Mouse (Mus musculus) midbrain, embryonic 16.5 days (tissue): ENCODE data around the gene Lrrtm4. TPM values are rescaled to one million over a fixed set of nuclear protein-coding genes. Genes with fewer than 3 reads are reported as not detected.

Source experiments
- ATAC-seq: fragments of 200-750 bp; cut with Nextera tagmentation; 2 replicates; pipeline ENCODE4 v1.8.0; 2017; ENCODE audit warnings: moderate TSS enrichment
- H3K27ac ChIP-seq: fragments of 300-500 bp; sonication (generic); 2 replicates; pipeline ENCODE4 v1.5.1; 2014; ENCODE audit warnings: mild to moderate bottlenecking, low read length, mixed read lengths
- H3K27me3 ChIP-seq: fragments of 300-500 bp; sonication (generic); 2 replicates; pipeline ENCODE4 v1.6.1; 2014; ENCODE audit warnings: low read depth, low read length, mixed read lengths; ENCODE audit not compliant: control insufficient read depth, insufficient read depth
- H3K36me3 ChIP-seq: fragments of 300-500 bp; sonication (generic); 2 replicates; pipeline ENCODE4 v1.6.1; 2014; ENCODE audit warnings: mild to moderate bottlenecking, low read length, moderate library complexity, mixed read lengths; ENCODE audit not compliant: control insufficient read depth, insufficient read depth
- H3K4me1 ChIP-seq: fragments of 300-500 bp; sonication (generic); 2 replicates; pipeline ENCODE4 v1.6.1; 2014; ENCODE audit warnings: mild to moderate bottlenecking, low read length, mixed read lengths; ENCODE audit not compliant: control insufficient read depth, insufficient read depth
- H3K4me2 ChIP-seq: fragments of 300-500 bp; sonication (generic); 2 replicates; pipeline ENCODE4 v1.6.1; 2014; ENCODE audit warnings: mild to moderate bottlenecking, low read length, mixed read lengths
- H3K4me3 ChIP-seq: fragments of 300-500 bp; sonication (generic); 2 replicates; pipeline ENCODE4 v1.5.1; 2014; ENCODE audit warnings: low read depth, mild to moderate bottlenecking, low read length, moderate library complexity, mixed read lengths
- H3K9ac ChIP-seq: fragments of 300-500 bp; sonication (generic); 2 replicates; pipeline ENCODE4 v1.6.1; 2014; ENCODE audit warnings: low read depth, low read length, mixed read lengths
- H3K9me3 ChIP-seq: fragments of 300-500 bp; sonication (generic); replicated peaks from 2 replicates; pipeline ENCODE4 v1.6.1; 2014; ENCODE audit warnings: mild to moderate bottlenecking, low read length, mixed read lengths; ENCODE audit not compliant: control insufficient read depth, poor library complexity, severe bottlenecking
- WGBS: fragments of 180-500 bp; shearing (Covaris S2); extraction: QIAGEN DNeasy Blood & Tissue Kit; methylation state at CpG from one replicate; pipeline ENCODE4 v1.1.7; 2014; 5-methylcytosine and 5-hydroxymethylcytosine counted together
- polyA plus RNA-seq: library from polyadenylated mRNA; unstranded; fragments of >200 nt; fragmentation: Nextera tagmentation; extraction: Ambion mirVana; gene quantifications from 2 replicates; pipeline ENCODE4 v1.2.1, GENCODE M21; 2015

Gene Lrrtm4
- polyA plus RNA-seq, 1 experiment from 2014 or later, result 21.9 TPM

DNA sequence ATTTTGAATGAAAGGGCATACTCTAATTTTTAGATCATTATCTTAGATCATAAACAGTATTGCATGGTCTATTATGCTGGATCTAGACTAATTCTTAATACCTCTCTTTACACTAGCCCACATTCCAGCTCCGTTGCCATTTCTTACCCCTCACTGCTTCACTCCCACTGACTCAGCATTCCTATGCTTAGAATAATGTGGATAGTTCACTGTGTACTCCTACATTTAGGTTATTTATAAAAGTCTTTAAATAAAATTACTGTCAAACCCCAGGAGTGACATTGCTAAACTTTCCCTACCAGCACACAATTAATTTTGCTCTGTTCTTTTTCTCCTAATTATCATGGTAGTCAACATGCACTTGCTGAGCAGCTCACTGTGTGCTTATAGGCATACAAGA lies 107.7 kb downstream of the Lrrtm4 start:
- Histone ChIP-seq H3K4me1 (no peaks in the 10 kb centered on the region), H3K27ac (no peak overlapping the region), H3K9ac (no peak overlapping the region), H3K4me3 (no peak overlapping the region), H3K36me3 (no peaks in the 10 kb centered on the region), H3K4me2 (no peak overlapping the region), H3K27me3 (no peaks in the 10 kb centered on the region), H3K9me3 (no peaks in the 10 kb centered on the region)
- no peak for ATAC-seq
- WGBS, result 83% methylated on average over 1 of the region's 1 CpGs

DNA sequence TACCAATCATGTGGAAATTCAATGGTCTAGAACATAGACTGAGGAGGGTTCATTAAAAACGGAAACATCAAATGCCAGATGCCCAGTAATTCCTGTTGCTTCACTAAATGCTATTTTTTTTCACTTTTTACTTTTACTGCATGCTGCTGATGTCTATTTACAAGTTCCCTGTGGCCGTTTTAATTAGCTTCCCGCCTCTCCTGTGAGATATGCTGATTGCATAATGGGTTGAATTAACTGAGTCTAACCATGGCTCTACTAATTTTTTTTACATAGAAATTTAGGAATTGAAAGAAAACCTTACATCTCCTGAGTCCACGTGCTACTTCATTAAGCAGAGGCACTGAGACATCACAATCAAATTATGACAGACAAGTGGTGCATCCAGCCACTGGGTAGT lies 143.9 kb downstream of the Lrrtm4 start:
- H3K9me3 ChIP-seq, result no peaks in the 10 kb centered on the region
- H3K27me3 ChIP-seq, result no peaks in the 10 kb centered on the region
- H3K36me3 ChIP-seq, result no peaks in the 10 kb centered on the region
- no peak overlapping the region for H3K4me3 ChIP-seq
- no peaks in the 10 kb centered on the region for H3K4me1 ChIP-seq
- H3K27ac ChIP-seq, result no peak overlapping the region
- H3K9ac ChIP-seq, result no peak overlapping the region
- no peak overlapping the region for H3K4me2 ChIP-seq
- 57% methylated on average over 4 of the region's 4 CpGs for WGBS
- no peak for ATAC-seq

DNA sequence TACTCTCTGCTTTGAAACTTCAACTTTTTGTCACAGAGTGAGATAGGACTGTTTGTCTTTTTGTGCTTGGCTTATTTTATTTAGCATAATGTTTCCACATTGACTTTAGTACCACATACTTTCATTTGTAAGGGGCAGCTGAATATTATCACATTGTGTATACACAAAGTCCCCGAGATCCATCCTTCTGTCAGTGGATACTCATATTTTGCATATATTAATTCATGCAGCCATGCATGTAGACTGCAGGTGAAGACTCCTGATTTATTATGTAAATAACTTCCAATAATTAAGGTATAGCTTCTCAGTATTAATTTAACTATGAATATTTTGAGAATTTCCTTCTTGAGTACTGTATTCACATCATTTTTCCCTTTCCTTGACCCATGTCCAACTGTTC lies 163.2 kb downstream of the Lrrtm4 start:
- no peaks in the 10 kb centered on the region for H3K9me3 ChIP-seq
- 82% methylated on average over 1 of the region's 1 CpGs for WGBS
- H3K36me3 ChIP-seq, result no peaks in the 10 kb centered on the region
- H3K4me3 ChIP-seq, result no peak overlapping the region
- H3K27ac ChIP-seq, result no peak overlapping the region
- no peak overlapping the region for H3K9ac ChIP-seq
- no peak for ATAC-seq
- H3K27me3 ChIP-seq, result no peaks in the 10 kb centered on the region
- H3K4me2 ChIP-seq, result no peak overlapping the region
- no peaks in the 10 kb centered on the region for H3K4me1 ChIP-seq

DNA sequence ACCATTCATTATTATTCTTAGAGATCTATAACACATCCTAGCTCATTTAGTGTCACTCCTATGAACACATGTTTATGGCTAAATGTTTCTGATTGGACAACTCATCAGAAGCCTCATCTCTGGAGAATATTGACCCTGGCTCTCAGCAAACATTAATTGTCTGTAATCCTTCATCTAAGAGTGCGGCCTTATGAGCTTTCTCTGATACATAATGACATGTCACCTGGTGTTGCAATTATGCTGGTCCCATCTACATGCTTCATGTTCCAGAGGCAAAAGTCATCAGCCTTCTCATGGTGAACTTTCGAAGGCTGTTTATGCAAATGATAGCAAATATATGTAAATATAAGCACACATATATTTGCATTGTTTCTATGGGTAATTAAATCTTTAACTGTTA lies 163.7 kb downstream of the Lrrtm4 start:
- 72% methylated on average over 2 of the region's 2 CpGs for WGBS
- ATAC-seq, result no peak

DNA sequence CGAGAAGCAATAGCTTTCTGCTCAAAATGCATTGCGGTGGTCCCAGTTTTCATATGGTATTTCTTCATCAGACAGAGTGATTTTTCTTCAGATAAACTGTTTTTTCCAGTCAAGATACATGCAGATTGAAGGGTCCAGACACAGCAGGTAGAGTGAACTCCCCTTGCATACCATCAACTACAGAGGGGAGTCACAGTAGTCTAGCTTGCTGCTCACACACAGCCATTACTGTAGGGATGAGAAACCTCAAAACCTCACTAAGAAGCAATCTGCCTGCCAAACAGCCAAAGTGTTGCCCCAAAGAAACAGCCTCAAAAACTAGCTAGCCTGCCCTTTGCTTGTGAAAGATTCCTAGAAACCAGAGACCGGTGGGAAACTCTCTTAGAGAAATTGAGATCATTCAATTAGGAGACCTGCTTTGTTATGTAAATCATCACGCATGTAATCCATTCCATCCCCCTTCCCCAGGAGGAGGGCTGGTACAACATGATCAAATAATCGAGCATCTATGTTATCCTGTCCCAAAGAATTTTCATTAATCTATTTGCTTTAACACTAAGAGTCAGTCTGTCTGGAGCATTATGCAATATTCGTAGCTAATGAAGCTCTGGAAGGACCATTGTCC lies 166.9 kb downstream of the Lrrtm4 start:
- ATAC-seq, result no peak
- no peak overlapping the region for H3K27ac ChIP-seq
- no peaks in the 10 kb centered on the region for H3K27me3 ChIP-seq
- WGBS, result 41% methylated on average over 6 of the region's 6 CpGs
- H3K9ac ChIP-seq, result no peak overlapping the region
- H3K36me3 ChIP-seq, result no peaks in the 10 kb centered on the region
- H3K4me2 ChIP-seq, result no peak overlapping the region
- H3K9me3 ChIP-seq, result no peaks in the 10 kb centered on the region
- H3K4me1 ChIP-seq, result no peaks in the 10 kb centered on the region
- no peak overlapping the region for H3K4me3 ChIP-seq

More for the DNA sequence above, 163.7 kb downstream of the Lrrtm4 start:
- no peaks in the 10 kb centered on the region for H3K4me1 ChIP-seq
- no peaks in the 10 kb centered on the region for H3K36me3 ChIP-seq
- no peaks in the 10 kb centered on the region for H3K27me3 ChIP-seq
- H3K4me2 ChIP-seq, result no peak overlapping the region
- H3K27ac ChIP-seq, result no peak overlapping the region
- no peak overlapping the region for H3K4me3 ChIP-seq
- H3K9me3 ChIP-seq, result no peaks in the 10 kb centered on the region
- H3K9ac ChIP-seq, result no peak overlapping the region

DNA sequence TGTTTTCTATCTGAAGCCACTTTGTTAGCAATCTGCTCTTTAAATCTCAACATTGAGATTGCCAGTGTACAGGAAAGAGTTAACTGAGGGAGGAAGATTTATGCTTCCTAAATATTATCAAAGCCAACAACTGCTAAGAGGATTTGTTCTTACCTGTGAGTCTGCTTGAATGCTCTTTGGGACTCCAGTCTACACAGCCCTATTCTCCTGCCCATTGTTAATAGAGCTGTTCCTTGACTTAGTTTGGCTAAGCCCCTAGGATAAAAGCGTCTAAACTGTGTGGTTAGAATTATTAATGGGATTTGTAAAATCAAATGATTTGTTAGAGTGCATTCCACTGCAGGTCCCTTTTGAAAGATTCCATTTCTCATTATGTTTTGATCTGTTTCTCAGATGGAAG lies 168.1 kb downstream of the Lrrtm4 start:
- Histone ChIP-seq H3K9ac (no peak overlapping the region), H3K27me3 (no peaks in the 10 kb centered on the region), H3K36me3 (no peaks in the 10 kb centered on the region), H3K9me3 (no peaks in the 10 kb centered on the region), H3K4me2 (no peak overlapping the region), H3K27ac (no peak overlapping the region), H3K4me3 (no peak overlapping the region), H3K4me1 (no peaks in the 10 kb centered on the region)
- no peak for ATAC-seq
- WGBS, result 17% methylated on average over 1 of the region's 1 CpGs

DNA sequence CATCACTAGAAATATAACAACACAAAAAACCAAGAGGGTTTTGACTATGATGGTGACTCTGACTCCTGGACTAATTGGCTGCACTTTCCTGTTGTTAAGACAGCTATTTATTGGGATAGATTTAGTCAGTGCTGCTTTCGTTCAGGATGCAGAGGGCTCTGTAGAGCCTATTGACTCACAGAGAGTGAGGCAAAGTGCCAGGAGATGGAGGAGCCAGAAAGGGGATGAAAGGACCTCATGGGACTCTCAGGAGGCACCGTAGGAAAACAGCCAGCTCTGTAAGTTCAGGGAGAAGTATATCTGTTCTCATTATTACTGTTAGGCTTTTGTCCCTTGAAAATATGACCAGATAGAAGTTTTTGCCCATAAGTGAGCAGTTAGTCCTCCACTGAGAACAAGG lies 190.8 kb downstream of the Lrrtm4 start:
- ATAC-seq, result no peak
- no peaks in the 10 kb centered on the region for H3K4me1 ChIP-seq
- H3K4me3 ChIP-seq, result no peak overlapping the region
- no peak overlapping the region for H3K4me2 ChIP-seq
- H3K9ac ChIP-seq, result no peak overlapping the region
- H3K27ac ChIP-seq, result no peak overlapping the region
- no peaks in the 10 kb centered on the region for H3K36me3 ChIP-seq
- no peaks in the 10 kb centered on the region for H3K9me3 ChIP-seq
- no peaks in the 10 kb centered on the region for H3K27me3 ChIP-seq
- 35% methylated on average over 2 of the region's 2 CpGs for WGBS

DNA sequence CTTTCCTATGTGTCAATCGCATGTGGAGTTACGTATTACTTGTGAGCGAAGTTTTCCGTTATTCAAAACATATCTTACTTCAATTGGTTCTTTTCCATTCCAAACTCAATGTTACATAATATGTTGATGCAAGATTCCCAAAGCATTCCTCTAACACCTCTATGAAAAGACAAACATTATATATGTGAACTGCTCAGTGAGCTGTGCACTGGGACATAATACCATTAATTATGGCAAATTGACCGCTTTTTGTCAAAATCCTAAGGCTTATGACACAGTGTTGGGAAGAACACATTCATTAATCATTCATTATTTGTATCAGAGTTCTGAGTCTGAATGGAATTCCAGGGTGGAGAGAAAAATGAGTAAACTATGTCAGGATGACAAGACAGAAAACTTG lies 191.6 kb downstream of the Lrrtm4 start:
- no peaks in the 10 kb centered on the region for H3K27me3 ChIP-seq
- H3K9me3 ChIP-seq, result no peaks in the 10 kb centered on the region
- WGBS, result 92% methylated on average over 5 of the region's 5 CpGs
- no peak overlapping the region for H3K27ac ChIP-seq
- H3K4me1 ChIP-seq, result no peaks in the 10 kb centered on the region
- H3K4me3 ChIP-seq, result no peak overlapping the region
- no peak overlapping the region for H3K4me2 ChIP-seq
- no peak for ATAC-seq
- no peak overlapping the region for H3K9ac ChIP-seq
- H3K36me3 ChIP-seq, result no peaks in the 10 kb centered on the region

DNA sequence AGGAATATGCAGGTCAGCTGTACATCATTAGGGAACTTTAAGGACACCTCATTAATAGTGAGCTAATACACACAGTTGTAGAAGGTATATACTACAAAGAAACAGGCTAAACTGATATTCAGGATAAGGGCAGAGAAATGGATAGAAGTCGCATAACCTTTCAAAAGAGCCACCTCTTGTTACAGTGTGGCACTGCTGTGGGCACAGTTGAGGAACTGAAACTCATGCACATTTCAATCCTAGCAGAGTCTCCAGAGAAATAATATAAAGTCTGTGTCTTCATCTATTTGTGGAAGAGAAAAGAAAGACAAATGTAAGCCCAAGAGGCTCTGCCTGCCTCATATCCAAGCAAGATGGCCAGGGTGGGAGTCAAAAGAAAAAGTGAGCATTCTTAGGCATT lies 242.9 kb downstream of the Lrrtm4 start:
- no peak overlapping the region for H3K9ac ChIP-seq
- no peak overlapping the region for H3K4me2 ChIP-seq
- 94% methylated on average over 1 of the region's 1 CpGs for WGBS
- no peak overlapping the region for H3K27ac ChIP-seq
- H3K27me3 ChIP-seq, result no peaks in the 10 kb centered on the region
- no peaks in the 10 kb centered on the region for H3K36me3 ChIP-seq
- H3K4me3 ChIP-seq, result no peak overlapping the region
- no peaks in the 10 kb centered on the region for H3K9me3 ChIP-seq
- no peak for ATAC-seq
- H3K4me1 ChIP-seq, result 0 out of 2 replicates have a peak, but pooled peaks cover 2% of the 10 kb centered on the region
